In genomic region chr19:5069978-5070377, GRCm38 (mm10) we compare ENCODE assay signal across 11 mouse cellular contexts. TPM values are rescaled to one million over a fixed set of nuclear protein-coding genes. Genes with fewer than 3 reads are reported as not detected.
DNase-seq lines count a peak whose midpoint lies in the region; ATAC-seq and TF ChIP-seq lines count a peak whose summit lies in the region.
"Had no signal": no experiment of that assay in that cellular context is flagged by ENCODE, and none has a peak within 500 bp of the region (broad histone marks: within the 10 kb centered on the region; RNA-seq: fewer than 3 reads in every experiment).

No protein-coding gene starts in this region.

- TF ChIP-seq EP300 in heart, adult 2 months (IDR thresholded peaks at IDR 0.05; ENCODE audit: insufficient read depth, low read depth, low read length): no peak

- TF ChIP-seq POLR2A in heart, adult 2 months (IDR thresholded peaks at IDR 0.05; ENCODE audit: insufficient read depth, low read depth, low read length): no peak

- ATAC-seq in heart, embryonic 14.5 days (ENCODE audit: insufficient number of reproducible peaks, insufficient read depth, low FRiP score, low read depth): no peak
- no peak for ATAC-seq in midbrain, postnatal 0 days (ENCODE audit: low FRiP score)
- ATAC-seq in midbrain, embryonic 14.5 days (ENCODE audit: low FRiP score, low TSS enrichment): no peak
- no peak for ATAC-seq in hindbrain, postnatal 0 days
- ATAC-seq in stomach, embryonic 15.5 days (ENCODE audit: insufficient read depth, low FRiP score, low read depth): no peak

- H3K4me1 ChIP-seq in heart, embryonic 14.5 days (ENCODE audit: control insufficient read depth in 2 of 2, insufficient read depth in 2 of 2, low read length in 2 of 2): peaks cover 28 to 37% of the 10 kb centered on the region in 2 experiments
- peaks cover 8% of the 10 kb centered on the region for H3K4me1 ChIP-seq in heart, adult 2 months (ENCODE audit: control insufficient read depth, insufficient read depth, low read length)
- H3K4me1 ChIP-seq in midbrain, postnatal 0 days (ENCODE audit: insufficient read depth, low read length): peaks cover 11% of the 10 kb centered on the region
- H3K4me1 ChIP-seq in midbrain, embryonic 14.5 days (ENCODE audit: control insufficient read depth, insufficient read depth, low read length): peaks cover 31% of the 10 kb centered on the region
- peaks cover 9% of the 10 kb centered on the region; the same call in 1 of the 2 replicates for H3K4me1 ChIP-seq in hindbrain, postnatal 0 days (ENCODE audit: insufficient read depth, low read length)
- H3K4me1 ChIP-seq in stomach, embryonic 15.5 days: peaks cover 53% of the 10 kb centered on the region

- H3K27me3 ChIP-seq in heart, embryonic 14.5 days (ENCODE audit: control insufficient read depth, insufficient read depth, low read length): peaks cover 12% of the 10 kb centered on the region
- no peaks in the 10 kb centered on the region; the same call in 1 of the 2 replicates for H3K27me3 ChIP-seq in heart, adult 2 months (ENCODE audit: control insufficient read depth, insufficient read depth, low read length)
- peaks cover 29% of the 10 kb centered on the region for H3K27me3 ChIP-seq in midbrain, postnatal 0 days (ENCODE audit: insufficient read depth, low read length)
- peaks cover 33% of the 10 kb centered on the region for H3K27me3 ChIP-seq in midbrain, embryonic 14.5 days (ENCODE audit: control insufficient read depth, insufficient read depth, low read length)
- no peaks in the 10 kb centered on the region for H3K27me3 ChIP-seq in hindbrain, postnatal 0 days (ENCODE audit: insufficient read depth, low read length)
- peaks cover 5% of the 10 kb centered on the region; the same call in 1 of the 2 replicates for H3K27me3 ChIP-seq in stomach, embryonic 15.5 days (replicated peaks)

- TF ChIP-seq CTCF in heart, adult 2 months (IDR thresholded peaks at IDR 0.05): no peak
- no peak for TF ChIP-seq CTCF in midbrain, postnatal 0 days (IDR thresholded peaks at IDR 0.05)
- TF ChIP-seq CTCF in hindbrain, postnatal 0 days (IDR thresholded peaks at IDR 0.05; ENCODE audit: low read depth): no peak

- intact Hi-C loops in heart, adult 2 months (cut with DNase I): no loop called here

- 77% methylated on average over 7 of the region's 7 CpGs for WGBS in heart, embryonic 14.5 days
- WGBS in heart, adult 2 months: 77% methylated on average over 7 of the region's 7 CpGs
- 87% methylated on average over 7 of the region's 7 CpGs for WGBS in midbrain, postnatal 0 days
- WGBS in midbrain, embryonic 14.5 days: 88% methylated on average over 7 of the region's 7 CpGs
- WGBS in hindbrain, postnatal 0 days: 81% methylated on average over 7 of the region's 7 CpGs
- WGBS in stomach, embryonic 15.5 days: 71% methylated on average over 7 of the region's 7 CpGs

- H3K4me3 ChIP-seq in heart, embryonic 14.5 days (ENCODE audit: control insufficient read depth in 1 of 2, insufficient read depth in 1 of 2, low read depth in 1 of 2, low read length in 2 of 2): no peak overlapping the region
- no peak overlapping the region for H3K4me3 ChIP-seq in heart, adult 2 months
- no peak overlapping the region for H3K4me3 ChIP-seq in midbrain, postnatal 0 days (ENCODE audit: low read depth, low read length)
- H3K4me3 ChIP-seq in midbrain, embryonic 14.5 days (replicated peaks; ENCODE audit: low read depth, low read length): no peak overlapping the region
- no peak overlapping the region for H3K4me3 ChIP-seq in hindbrain, postnatal 0 days (ENCODE audit: low read length)
- peak overlapping the region; percentile 58 for H3K4me3 ChIP-seq in stomach, embryonic 15.5 days (replicated peaks)
- H3K4me3 ChIP-seq: liver, embryonic 15.5 days had no signal

- H3K36me3 ChIP-seq in heart, embryonic 14.5 days (ENCODE audit: control insufficient read depth, insufficient read depth, low read length): no peaks in the 10 kb centered on the region
- H3K36me3 ChIP-seq in heart, adult 2 months (ENCODE audit: control insufficient read depth, insufficient read depth, low read length): no peaks in the 10 kb centered on the region
- H3K36me3 ChIP-seq in midbrain, postnatal 0 days (ENCODE audit: insufficient read depth, low read length): no peaks in the 10 kb centered on the region
- H3K36me3 ChIP-seq in midbrain, embryonic 14.5 days (ENCODE audit: control insufficient read depth, insufficient read depth, low read length): no peaks in the 10 kb centered on the region
- H3K36me3 ChIP-seq in hindbrain, postnatal 0 days (ENCODE audit: insufficient read depth, low read length): no peaks in the 10 kb centered on the region
- H3K36me3 ChIP-seq in stomach, embryonic 15.5 days: no peaks in the 10 kb centered on the region
- H3K36me3 ChIP-seq: liver, embryonic 15.5 days had no signal

- no peak overlapping the region for H3K27ac ChIP-seq in heart, embryonic 14.5 days (replicated peaks in 1 of 2; ENCODE audit: control insufficient read depth in 1 of 2, insufficient read depth in 1 of 2, low read depth in 2 of 2, low read length in 2 of 2)
- no peak overlapping the region for H3K27ac ChIP-seq in heart, adult 2 months
- no peak overlapping the region for H3K27ac ChIP-seq in midbrain, postnatal 0 days (ENCODE audit: low read depth, low read length)
- no peak overlapping the region for H3K27ac ChIP-seq in midbrain, embryonic 14.5 days (replicated peaks; ENCODE audit: low read depth, low read length)
- no peak overlapping the region for H3K27ac ChIP-seq in hindbrain, postnatal 0 days
- H3K27ac ChIP-seq in stomach, embryonic 15.5 days: peak overlapping the region; percentile 92; the same call in 1 of the 2 replicates
- H3K27ac ChIP-seq: liver, embryonic 15.5 days had no signal

- peak overlapping the region; percentile 11; the same call in 1 of the 2 replicates for H3K4me2 ChIP-seq in heart, embryonic 14.5 days (ENCODE audit: low read length)
- peak overlapping the region; percentile 1; the same call in 1 of the 2 replicates for H3K4me2 ChIP-seq in midbrain, postnatal 0 days (ENCODE audit: low read depth, low read length, poor library complexity, severe bottlenecking)
- H3K4me2 ChIP-seq in midbrain, embryonic 14.5 days (ENCODE audit: low read length): no peak overlapping the region
- peak overlapping the region; percentile 23; the same call in 1 of the 2 replicates for H3K4me2 ChIP-seq in hindbrain, postnatal 0 days (ENCODE audit: low read depth, low read length)
- peak overlapping the region; percentile 79 for H3K4me2 ChIP-seq in stomach, embryonic 15.5 days

- no peak for DNase-seq in heart, adult 2 months
- DNase-seq in midbrain, postnatal 0 days (ENCODE audit: low spot score): no peak
- DNase-seq in midbrain, embryonic 14.5 days: no peak
- no peak for DNase-seq in hindbrain, postnatal 0 days (ENCODE audit: low spot score)
- DNase-seq in thymus, postnatal 14 days: no peak
- no peak for DNase-seq in gastrocnemius, postnatal 10 days
- DNase-seq: cerebellum, adult 11 months; kidney, postnatal 10 days had no signal

- no peaks in the 10 kb centered on the region for H3K9me3 ChIP-seq in heart, embryonic 14.5 days (ENCODE audit: control insufficient read depth, low read length)
- no peaks in the 10 kb centered on the region for H3K9me3 ChIP-seq in midbrain, postnatal 0 days (ENCODE audit: low read length)
- no peaks in the 10 kb centered on the region for H3K9me3 ChIP-seq in midbrain, embryonic 14.5 days (ENCODE audit: control insufficient read depth, low read length)
- no peaks in the 10 kb centered on the region for H3K9me3 ChIP-seq in hindbrain, postnatal 0 days (ENCODE audit: low read length)
- H3K9me3 ChIP-seq in stomach, embryonic 15.5 days: no peaks in the 10 kb centered on the region
- H3K9me3 ChIP-seq: liver, embryonic 15.5 days had no signal

- no peaks in the 10 kb centered on the region for H3K79me2 ChIP-seq in heart, adult 2 months (replicated peaks; ENCODE audit: control insufficient read depth, insufficient read depth, low read length)

- no peak overlapping the region for H3K9ac ChIP-seq in heart, embryonic 14.5 days (ENCODE audit: low read length)
- H3K9ac ChIP-seq in heart, adult 2 months (ENCODE audit: low read depth, low read length): no peak overlapping the region
- no peak overlapping the region for H3K9ac ChIP-seq in midbrain, postnatal 0 days (replicated peaks; ENCODE audit: low read length, poor library complexity, severe bottlenecking)
- no peak overlapping the region for H3K9ac ChIP-seq in midbrain, embryonic 14.5 days (replicated peaks; ENCODE audit: low read length)
- H3K9ac ChIP-seq in hindbrain, postnatal 0 days (replicated peaks; ENCODE audit: low read length): no peak overlapping the region
- peak overlapping the region; percentile 2; the same call in 1 of the 2 replicates for H3K9ac ChIP-seq in stomach, embryonic 15.5 days
- H3K9ac ChIP-seq: liver, embryonic 15.5 days had no signal

RNA-seq across cellular contexts. Expression of gene Cd248, which starts 2.1 kb away (rescaled TPM):
- 15.3 and 16.8 TPM in 2 replicates for polyA plus RNA-seq in heart, embryonic 14.5 days (2014; fragmentation: Nextera tagmentation; extraction: Ambion mirVana)
- total RNA-seq in heart, adult 2 months (2021): 10 to 100 TPM in 1 of 2 experiments, 1 to 10 TPM in 1; 9.3 to 12.2 TPM
- polyA plus RNA-seq in heart, adult 2 months (2012; rRNA removed): 18.1 and 20.0 TPM in 2 replicates
- 22.0 and 23.3 TPM in 2 replicates for total RNA-seq in midbrain, postnatal 0 days (2014; rRNA removed)
- 15.7 and 18.3 TPM in 2 replicates for polyA plus RNA-seq in midbrain, postnatal 0 days (2015; fragmentation: Nextera tagmentation; extraction: Ambion mirVana)
- 6.2 and 20.4 TPM in 2 replicates for polyA plus RNA-seq in midbrain, embryonic 14.5 days (2014; fragmentation: Nextera tagmentation; extraction: Ambion mirVana)
- 15.4 and 16.4 TPM in 2 replicates for total RNA-seq in hindbrain, postnatal 0 days (2014; rRNA removed)
- 10.7 and 12.5 TPM in 2 replicates for polyA plus RNA-seq in hindbrain, postnatal 0 days (2015; fragmentation: Nextera tagmentation; extraction: Ambion mirVana)
- polyA plus RNA-seq in stomach, embryonic 15.5 days (2015; fragmentation: Nextera tagmentation; extraction: Ambion mirVana): 58.4 and 68.3 TPM in 2 replicates
- 10 to 100 TPM; 45.2 to 60.2 TPM for total RNA-seq in gastrocnemius, postnatal 10 days (2021)

RNA-seq across cellular contexts. Expression of gene Tmem151a, which starts 15.4 kb away (rescaled TPM):
- polyA plus RNA-seq in heart, embryonic 14.5 days (2014; fragmentation: Nextera tagmentation; extraction: Ambion mirVana): 3.7 and 3.9 TPM in 2 replicates
- 1 to 10 TPM; 2.6 to 2.8 TPM for total RNA-seq in heart, adult 2 months (2021)
- 1.9 and 3.3 TPM in 2 replicates for polyA plus RNA-seq in heart, adult 2 months (2012; rRNA removed)
- 54.0 and 64.0 TPM in 2 replicates for total RNA-seq in midbrain, postnatal 0 days (2014; rRNA removed)
- polyA plus RNA-seq in midbrain, postnatal 0 days (2015; fragmentation: Nextera tagmentation; extraction: Ambion mirVana): 64.2 and 72.0 TPM in 2 replicates
- polyA plus RNA-seq in midbrain, embryonic 14.5 days (2014; fragmentation: Nextera tagmentation; extraction: Ambion mirVana): 8.3 and 15.7 TPM in 2 replicates
- 68.9 and 76.6 TPM in 2 replicates for total RNA-seq in hindbrain, postnatal 0 days (2014; rRNA removed)
- 61.0 and 71.5 TPM in 2 replicates for polyA plus RNA-seq in hindbrain, postnatal 0 days (2015; fragmentation: Nextera tagmentation; extraction: Ambion mirVana)
- 5.9 and 6.4 TPM in 2 replicates for polyA plus RNA-seq in stomach, embryonic 15.5 days (2015; fragmentation: Nextera tagmentation; extraction: Ambion mirVana)
- under 1 TPM; 0.23 to 0.27 TPM for total RNA-seq in gastrocnemius, postnatal 10 days (2021)

RNA-seq across cellular contexts. Expression of gene Yif1a, which starts 18.4 kb away (rescaled TPM):
- 112 and 122 TPM in 2 replicates for polyA plus RNA-seq in heart, embryonic 14.5 days (2014; fragmentation: Nextera tagmentation; extraction: Ambion mirVana)
- 100 to 1,000 TPM in 1 of 2 experiments, 10 to 100 TPM in 1; 90.8 to 108 TPM for total RNA-seq in heart, adult 2 months (2021)
- polyA plus RNA-seq in heart, adult 2 months (2012; rRNA removed): 242 and 247 TPM in 2 replicates
- 40.4 and 53.9 TPM in 2 replicates for total RNA-seq in midbrain, postnatal 0 days (2014; rRNA removed)
- polyA plus RNA-seq in midbrain, postnatal 0 days (2015; fragmentation: Nextera tagmentation; extraction: Ambion mirVana): 38.8 and 49.9 TPM in 2 replicates
- polyA plus RNA-seq in midbrain, embryonic 14.5 days (2014; fragmentation: Nextera tagmentation; extraction: Ambion mirVana): 62.2 and 62.7 TPM in 2 replicates
- 59.7 and 69.0 TPM in 2 replicates for total RNA-seq in hindbrain, postnatal 0 days (2014; rRNA removed)
- polyA plus RNA-seq in hindbrain, postnatal 0 days (2015; fragmentation: Nextera tagmentation; extraction: Ambion mirVana): 66.6 and 68.0 TPM in 2 replicates
- polyA plus RNA-seq in stomach, embryonic 15.5 days (2015; fragmentation: Nextera tagmentation; extraction: Ambion mirVana): 101 TPM in 2 replicates
- total RNA-seq in gastrocnemius, postnatal 10 days (2021): 10 to 100 TPM; 46.4 to 49.3 TPM

RNA-seq across cellular contexts. Expression of gene Rin1, which starts 19.7 kb away (rescaled TPM):
- polyA plus RNA-seq in heart, embryonic 14.5 days (2014; fragmentation: Nextera tagmentation; extraction: Ambion mirVana): 1.9 and 2.7 TPM in 2 replicates
- 1 to 10 TPM; 1.2 to 1.8 TPM for total RNA-seq in heart, adult 2 months (2021)
- polyA plus RNA-seq in heart, adult 2 months (2012; rRNA removed): 2.1 and 3.0 TPM in 2 replicates
- 4.0 and 4.3 TPM in 2 replicates for total RNA-seq in midbrain, postnatal 0 days (2014; rRNA removed)
- 0.76 and 0.96 TPM in 2 replicates for polyA plus RNA-seq in midbrain, postnatal 0 days (2015; fragmentation: Nextera tagmentation; extraction: Ambion mirVana)
- polyA plus RNA-seq in midbrain, embryonic 14.5 days (2014; fragmentation: Nextera tagmentation; extraction: Ambion mirVana): 0.58 and 1.6 TPM in 2 replicates
- total RNA-seq in hindbrain, postnatal 0 days (2014; rRNA removed): 0.93 and 2.0 TPM in 2 replicates
- 0.72 and 0.86 TPM in 2 replicates for polyA plus RNA-seq in hindbrain, postnatal 0 days (2015; fragmentation: Nextera tagmentation; extraction: Ambion mirVana)
- polyA plus RNA-seq in stomach, embryonic 15.5 days (2015; fragmentation: Nextera tagmentation; extraction: Ambion mirVana): 2.3 and 3.6 TPM in 2 replicates
- total RNA-seq in gastrocnemius, postnatal 10 days (2021): 1 to 10 TPM; 1.5 to 1.8 TPM

RNA-seq across cellular contexts. Expression of gene Cnih2, which starts 28.3 kb away (rescaled TPM):
- 4.4 and 5.4 TPM in 2 replicates for polyA plus RNA-seq in heart, embryonic 14.5 days (2014; fragmentation: Nextera tagmentation; extraction: Ambion mirVana)
- total RNA-seq in heart, adult 2 months (2021): not detected
- 0.53 and 0.70 TPM in 2 replicates for polyA plus RNA-seq in heart, adult 2 months (2012; rRNA removed)
- 677 and 753 TPM in 2 replicates for total RNA-seq in midbrain, postnatal 0 days (2014; rRNA removed)
- 547 and 553 TPM in 2 replicates for polyA plus RNA-seq in midbrain, postnatal 0 days (2015; fragmentation: Nextera tagmentation; extraction: Ambion mirVana)
- 518 and 616 TPM in 2 replicates for polyA plus RNA-seq in midbrain, embryonic 14.5 days (2014; fragmentation: Nextera tagmentation; extraction: Ambion mirVana)
- 549 and 573 TPM in 2 replicates for total RNA-seq in hindbrain, postnatal 0 days (2014; rRNA removed)
- polyA plus RNA-seq in hindbrain, postnatal 0 days (2015; fragmentation: Nextera tagmentation; extraction: Ambion mirVana): 358 and 397 TPM in 2 replicates
- 15.1 and 16.6 TPM in 2 replicates for polyA plus RNA-seq in stomach, embryonic 15.5 days (2015; fragmentation: Nextera tagmentation; extraction: Ambion mirVana)
- under 1 TPM; 0.75 to 0.90 TPM for total RNA-seq in gastrocnemius, postnatal 10 days (2021)
